Mouse (Mus musculus) embryonic facial prominence, embryonic 14.5 days (tissue): ENCODE results near the gene Scn1a. TPM values are rescaled to one million over a fixed set of nuclear protein-coding genes. Genes with fewer than 3 reads are reported as not detected.

Experiments
- ATAC-seq: fragments of 200-750 bp; cut with Nextera tagmentation; 2 replicates; pipeline ENCODE4 v1.8.0; 2017; ENCODE audit warnings: low read depth, moderate number of reproducible peaks, moderate TSS enrichment
- DNase-seq: peaks from one replicate; pipeline ENCODE4 v3.0.0-alpha.2; 2015; ENCODE audit warnings: low spot score
- H3K27ac ChIP-seq: fragments of 300-500 bp; sonication (generic); replicated peaks from 2 replicates; pipeline ENCODE4 v1.5.1; 2014; ENCODE audit warnings: low read depth, mild to moderate bottlenecking, low read length, moderate library complexity
- H3K27me3 ChIP-seq: fragments of 300-500 bp; sonication (generic); replicated peaks from 2 replicates; pipeline ENCODE4 v1.6.1; 2014; ENCODE audit warnings: low read length; ENCODE audit not compliant: control insufficient read depth, insufficient read depth
- H3K36me3 ChIP-seq: fragments of 300-500 bp; sonication (generic); 2 replicates; pipeline ENCODE4 v1.6.1; 2014; ENCODE audit warnings: low read length, mixed read lengths; ENCODE audit not compliant: control insufficient read depth, insufficient read depth
- H3K4me1 ChIP-seq: fragments of 300-500 bp; sonication (generic); 2 replicates; pipeline ENCODE4 v1.6.1; 2014; ENCODE audit warnings: antibody characterized with exemption, low read length; ENCODE audit not compliant: control insufficient read depth, insufficient read depth
- H3K4me2 ChIP-seq: fragments of 300-500 bp; sonication (generic); 2 replicates; pipeline ENCODE4 v1.6.1; 2014; ENCODE audit warnings: low read depth, mild to moderate bottlenecking, low read length, moderate library complexity, mixed read lengths
- H3K4me3 ChIP-seq: fragments of 300-500 bp; sonication (generic); 2 replicates; pipeline ENCODE4 v1.5.1; 2014; ENCODE audit warnings: low read depth, mild to moderate bottlenecking, low read length
- H3K9ac ChIP-seq: fragments of 300-500 bp; sonication (generic); 2 replicates; pipeline ENCODE4 v1.6.1; 2014; ENCODE audit warnings: low read depth, mild to moderate bottlenecking, low read length, moderate library complexity, mixed read lengths
- H3K9me3 ChIP-seq: fragments of 300-500 bp; sonication (generic); 2 replicates; pipeline ENCODE4 v1.6.1; 2016; ENCODE audit warnings: low read length; ENCODE audit not compliant: control insufficient read depth
- WGBS: fragments of 180-500 bp; shearing (Covaris S2); extraction: QIAGEN DNeasy Blood & Tissue Kit; methylation state at CpG from one replicate; pipeline ENCODE4 v1.1.7; 2014; 5-methylcytosine and 5-hydroxymethylcytosine counted together
- polyA plus RNA-seq: library from polyadenylated mRNA; unstranded; fragments of >200 nt; fragmentation: Nextera tagmentation; extraction: Ambion mirVana; gene quantifications from 2 replicates; pipeline ENCODE4 v1.2.1, GENCODE M21; 2014

Scn1a gene
- polyA plus RNA-seq, 1 experiment from 2014 or later: 0.84 TPM

DNA sequence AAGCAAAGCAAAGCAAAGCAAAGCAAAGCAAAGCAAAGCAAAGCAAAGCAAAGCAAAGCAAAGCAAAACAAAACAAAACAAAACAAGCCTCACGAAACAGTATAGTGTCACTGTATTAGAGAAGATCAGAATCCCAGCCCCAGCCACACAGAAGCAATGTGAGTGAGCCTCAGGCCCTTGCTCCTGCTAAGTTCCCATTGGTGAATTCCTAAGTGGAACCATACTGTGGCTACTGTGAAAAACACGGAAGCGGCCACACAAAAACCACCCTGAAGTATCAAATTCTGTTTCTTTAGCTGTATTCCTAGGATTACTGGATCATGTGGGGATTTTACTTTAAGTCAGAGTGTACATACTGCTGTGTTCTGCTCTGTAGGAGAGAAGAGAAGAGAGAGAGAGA lies 4.4 kb downstream of the Scn1a start:
- Histone ChIP-seq H3K4me3 (no peak overlapping the region), H3K9ac (no peak overlapping the region), H3K4me1 (peaks cover 4% of the 10 kb centered on the region; the same call in 1 of the 2 replicates), H3K27ac (no peak overlapping the region), H3K9me3 (no peaks in the 10 kb centered on the region), H3K36me3 (no peaks in the 10 kb centered on the region), H3K4me2 (no peak overlapping the region), H3K27me3 (no peaks in the 10 kb centered on the region; the same call in 1 of the 2 replicates)
- peak; percentile 45 for DNase-seq
- ATAC-seq: no peak
- WGBS: 18% methylated on average over 3 of the region's 3 CpGs

DNA sequence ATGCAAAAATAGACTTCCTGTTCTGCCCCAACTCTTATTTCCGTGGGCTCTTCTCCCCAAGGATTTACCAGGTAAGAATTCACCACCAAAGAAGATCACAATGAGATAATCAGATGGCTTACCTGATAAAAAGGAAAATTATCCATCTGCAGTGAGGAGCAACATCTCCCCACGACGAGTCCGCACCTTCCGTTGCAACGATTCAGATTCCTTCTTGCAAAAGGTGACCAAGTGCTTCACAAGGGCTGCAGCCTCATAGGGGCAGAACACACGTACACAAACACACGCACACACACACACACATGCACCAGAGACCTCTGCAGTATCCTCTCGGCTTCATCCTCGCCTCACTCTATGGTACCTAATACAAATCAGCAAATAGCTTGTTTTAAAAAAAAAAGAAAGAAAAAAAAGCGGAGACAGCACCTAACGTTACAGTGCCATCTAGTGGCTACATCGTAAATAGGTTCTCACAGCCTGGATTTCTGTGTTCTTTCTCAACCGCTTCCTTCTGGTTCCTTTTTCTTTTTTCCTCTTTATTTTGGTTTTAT lies 30.8 kb downstream of the Scn1a start:
- no peaks in the 10 kb centered on the region for H3K9me3 ChIP-seq
- WGBS: under 1% methylated on average over 14 of the region's 14 CpGs
- ATAC-seq (peak; percentile 79; the same call in 1 of the 2 replicates), DNase-seq (peak; percentile 63)
- H3K4me1 ChIP-seq: no peaks in the 10 kb centered on the region
- no peaks in the 10 kb centered on the region for H3K36me3 ChIP-seq
- peak overlapping the region; percentile 87 for H3K4me2 ChIP-seq
- no peaks in the 10 kb centered on the region; the same call in 1 of the 2 replicates for H3K27me3 ChIP-seq
- peak overlapping the region; percentile 55 for H3K9ac ChIP-seq
- peak overlapping the region; percentile 49 for H3K4me3 ChIP-seq
- no peak overlapping the region for H3K27ac ChIP-seq

DNA sequence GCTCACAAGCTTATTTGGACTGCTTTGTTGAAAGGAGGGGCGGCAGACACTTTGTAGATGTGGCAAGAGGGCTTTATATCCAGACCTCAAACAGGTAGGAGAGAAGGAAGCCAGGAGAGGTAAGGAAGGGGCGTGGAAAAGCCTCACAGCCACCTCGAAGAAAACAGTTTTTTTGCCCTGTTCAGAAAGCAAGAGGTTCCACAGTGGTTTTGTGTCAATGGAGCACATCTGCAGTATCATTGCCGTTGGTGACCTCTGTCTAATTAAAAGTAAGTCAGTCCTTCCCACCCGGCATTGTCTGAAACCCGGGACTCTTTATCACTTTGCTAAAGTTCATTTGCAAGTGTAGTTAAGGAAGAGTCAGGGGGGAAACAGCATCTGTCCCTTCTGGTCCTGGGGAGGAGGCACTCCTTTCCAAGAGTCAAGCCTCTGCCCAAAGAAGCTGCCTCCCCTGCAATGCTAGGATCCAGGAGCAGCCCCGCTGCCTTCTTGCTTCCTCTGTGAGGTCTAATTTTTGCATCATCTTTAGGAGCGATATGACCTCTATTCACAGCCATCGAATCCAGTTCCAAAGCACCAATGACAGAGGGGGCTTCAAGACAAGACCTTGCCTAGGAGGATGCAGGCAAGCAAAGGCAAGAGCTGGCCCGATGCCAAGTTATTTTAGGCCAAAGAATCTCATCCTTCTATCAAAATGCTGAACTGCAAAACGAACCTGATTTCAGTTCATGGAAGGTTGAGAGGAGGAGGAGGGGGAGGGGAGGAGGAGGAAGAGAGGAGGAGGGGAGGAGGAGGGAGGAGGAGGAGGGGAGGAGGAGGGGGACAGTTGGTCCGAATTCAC lies 31.5 kb downstream of the Scn1a start:
- H3K4me3 ChIP-seq: peak overlapping the region; percentile 49
- H3K9me3 ChIP-seq: no peaks in the 10 kb centered on the region
- 10% methylated on average over 11 of the region's 12 CpGs for WGBS
- H3K9ac ChIP-seq: peak overlapping the region; percentile 55; the same call in 1 of the 2 replicates
- no peak for ATAC-seq
- peak overlapping the region; percentile 87 for H3K4me2 ChIP-seq
- H3K4me1 ChIP-seq: no peaks in the 10 kb centered on the region
- peak; percentile 23 for DNase-seq
- no peak overlapping the region for H3K27ac ChIP-seq
- no peaks in the 10 kb centered on the region; the same call in 1 of the 2 replicates for H3K27me3 ChIP-seq
- H3K36me3 ChIP-seq: no peaks in the 10 kb centered on the region

DNA sequence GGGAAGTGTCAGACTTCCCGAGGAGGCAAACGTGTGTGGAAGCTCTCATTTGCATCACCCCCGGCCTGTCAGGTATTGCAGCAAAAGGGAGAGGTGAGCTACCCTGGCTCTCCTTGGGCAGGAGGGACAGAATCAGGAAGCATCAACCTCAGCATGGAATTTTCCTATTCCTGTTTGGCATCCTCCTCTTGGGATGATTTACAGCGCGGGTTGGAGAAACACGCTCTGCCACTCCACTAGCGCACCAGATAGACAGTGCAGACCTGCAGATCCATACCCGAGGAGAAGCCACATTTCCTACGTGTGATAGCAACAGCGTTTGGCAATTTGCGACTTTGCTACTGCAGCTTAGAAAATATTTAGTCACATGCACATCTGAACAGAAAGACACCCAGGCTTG lies 32.2 kb downstream of the Scn1a start:
- Histone ChIP-seq H3K27me3 (no peaks in the 10 kb centered on the region; the same call in 1 of the 2 replicates), H3K4me2 (peak overlapping the region; percentile 87), H3K4me3 (peak overlapping the region; percentile 49), H3K9ac (no peak overlapping the region), H3K4me1 (no peaks in the 10 kb centered on the region), H3K9me3 (no peaks in the 10 kb centered on the region), H3K36me3 (no peaks in the 10 kb centered on the region), H3K27ac (no peak overlapping the region)
- WGBS: 15% methylated on average over 11 of the region's 11 CpGs
- ATAC-seq: no peak
- DNase-seq: no peak

DNA sequence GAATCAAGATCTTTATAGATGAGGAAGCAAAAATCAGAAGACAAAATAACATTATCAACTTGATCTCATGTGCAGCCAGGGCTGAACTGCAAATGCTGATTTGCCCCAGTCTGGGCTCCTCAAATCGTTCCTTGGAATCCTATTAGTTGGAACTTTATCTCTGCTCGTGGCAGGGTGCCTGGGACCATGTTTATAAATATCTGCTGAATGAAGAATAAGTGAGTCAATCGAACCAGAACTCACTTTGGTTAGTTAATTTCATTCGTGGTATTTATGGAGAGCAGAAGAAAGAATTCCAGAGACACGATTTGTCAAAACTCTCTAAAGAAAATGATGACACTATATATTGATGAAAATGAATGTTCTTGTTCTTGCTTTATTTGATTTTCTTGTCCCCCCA lies 48.1 kb downstream of the Scn1a start:
- Histone ChIP-seq H3K4me2 (no peak overlapping the region), H3K27me3 (no peaks in the 10 kb centered on the region), H3K4me1 (no peaks in the 10 kb centered on the region), H3K4me3 (no peak overlapping the region), H3K9me3 (no peaks in the 10 kb centered on the region), H3K36me3 (no peaks in the 10 kb centered on the region), H3K9ac (no peak overlapping the region), H3K27ac (no peak overlapping the region)
- DNase-seq (peak; percentile 8), ATAC-seq (no peak)
- 61% methylated on average over 5 of the region's 5 CpGs for WGBS

DNA sequence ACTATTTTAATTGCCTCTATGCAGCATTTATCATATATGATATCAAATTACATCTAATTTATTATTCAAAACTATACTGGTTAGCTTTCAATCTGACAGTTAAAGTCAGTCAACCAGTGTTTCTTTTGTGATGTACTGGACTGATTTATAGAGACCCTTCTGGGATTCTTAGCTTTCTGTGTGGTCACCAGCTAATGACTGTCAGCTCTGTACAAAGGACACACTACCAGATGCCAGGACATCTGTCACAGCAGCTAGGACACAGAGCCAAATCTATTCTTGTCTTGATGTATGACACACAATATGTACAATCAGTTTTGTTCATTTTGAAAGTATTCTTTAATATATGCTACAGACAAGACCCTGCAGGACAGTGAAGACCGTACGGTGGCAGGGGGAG lies 72.7 kb downstream of the Scn1a start:
- WGBS: 95% methylated on average over 2 of the region's 2 CpGs
- H3K27ac ChIP-seq: no peak overlapping the region
- H3K9ac ChIP-seq: no peak overlapping the region
- no peaks in the 10 kb centered on the region for H3K9me3 ChIP-seq
- no peaks in the 10 kb centered on the region for H3K27me3 ChIP-seq
- no peaks in the 10 kb centered on the region for H3K36me3 ChIP-seq
- no peak overlapping the region for H3K4me3 ChIP-seq
- DNase-seq: no peak
- H3K4me1 ChIP-seq: no peaks in the 10 kb centered on the region
- H3K4me2 ChIP-seq: no peak overlapping the region
- ATAC-seq: no peak

DNA sequence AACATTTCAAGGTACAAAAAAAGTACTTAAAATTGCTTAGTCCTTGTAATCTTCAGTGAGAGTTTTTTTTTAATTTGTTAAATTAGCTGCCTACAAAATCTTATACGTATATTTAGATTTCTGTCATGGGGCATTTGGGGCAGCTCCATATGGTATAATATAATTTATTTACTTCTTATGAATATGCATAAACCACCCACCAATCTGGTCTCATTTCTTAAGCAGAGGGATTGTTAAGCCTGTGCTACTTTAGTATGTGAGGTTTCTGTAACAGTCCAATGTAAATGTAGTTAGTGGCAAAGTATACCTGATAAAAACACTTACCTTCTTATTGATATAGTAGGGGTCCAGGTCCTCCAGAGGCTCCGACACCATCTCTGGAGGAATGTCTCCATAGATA lies 90.0 kb downstream of the Scn1a start:
- no peaks in the 10 kb centered on the region for H3K27me3 ChIP-seq
- no peak overlapping the region for H3K27ac ChIP-seq
- no peak for ATAC-seq
- H3K4me3 ChIP-seq: no peak overlapping the region
- no peak overlapping the region for H3K9ac ChIP-seq
- no peaks in the 10 kb centered on the region for H3K4me1 ChIP-seq
- WGBS: 93% methylated on average over 2 of the region's 2 CpGs
- no peaks in the 10 kb centered on the region for H3K9me3 ChIP-seq
- H3K4me2 ChIP-seq: no peak overlapping the region
- DNase-seq: no peak
- no peaks in the 10 kb centered on the region for H3K36me3 ChIP-seq

DNA sequence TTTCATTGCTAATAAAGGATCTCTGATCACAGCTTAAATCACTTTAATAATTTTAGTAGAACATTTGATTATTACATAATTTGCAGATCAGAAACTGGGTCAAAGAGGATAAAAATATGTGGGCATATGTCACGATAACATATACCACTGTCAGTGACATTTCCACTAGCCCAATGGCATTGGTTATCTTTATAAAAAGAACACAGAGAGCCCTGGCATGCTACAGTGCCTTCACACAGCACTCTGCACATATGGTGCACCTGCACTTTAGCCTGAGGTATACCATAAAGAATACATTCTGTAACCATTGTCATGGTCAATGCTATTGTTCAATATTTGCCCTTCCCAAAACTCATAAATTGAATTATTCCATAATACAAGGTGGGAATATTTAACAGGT lies 94.0 kb downstream of the Scn1a start:
- 90% methylated on average over 1 of the region's 1 CpGs for WGBS
- Histone ChIP-seq H3K4me2 (no peak overlapping the region), H3K27ac (no peak overlapping the region), H3K4me1 (no peaks in the 10 kb centered on the region), H3K9ac (no peak overlapping the region), H3K27me3 (no peaks in the 10 kb centered on the region), H3K9me3 (no peaks in the 10 kb centered on the region), H3K4me3 (no peak overlapping the region), H3K36me3 (no peaks in the 10 kb centered on the region)
- DNase-seq: no peak
- ATAC-seq: no peak
